Mouse (Mus musculus) ZHBTc4 (cell line): Measurements from ENCODE around the gene Tmem178.

Experiments used
- DNase-seq: peaks from one replicate; pipeline ENCODE4 v3.0.0-alpha.2; 2011; ENCODE audit warnings: low read depth, low spot score

The Tmem178 gene

DNA sequence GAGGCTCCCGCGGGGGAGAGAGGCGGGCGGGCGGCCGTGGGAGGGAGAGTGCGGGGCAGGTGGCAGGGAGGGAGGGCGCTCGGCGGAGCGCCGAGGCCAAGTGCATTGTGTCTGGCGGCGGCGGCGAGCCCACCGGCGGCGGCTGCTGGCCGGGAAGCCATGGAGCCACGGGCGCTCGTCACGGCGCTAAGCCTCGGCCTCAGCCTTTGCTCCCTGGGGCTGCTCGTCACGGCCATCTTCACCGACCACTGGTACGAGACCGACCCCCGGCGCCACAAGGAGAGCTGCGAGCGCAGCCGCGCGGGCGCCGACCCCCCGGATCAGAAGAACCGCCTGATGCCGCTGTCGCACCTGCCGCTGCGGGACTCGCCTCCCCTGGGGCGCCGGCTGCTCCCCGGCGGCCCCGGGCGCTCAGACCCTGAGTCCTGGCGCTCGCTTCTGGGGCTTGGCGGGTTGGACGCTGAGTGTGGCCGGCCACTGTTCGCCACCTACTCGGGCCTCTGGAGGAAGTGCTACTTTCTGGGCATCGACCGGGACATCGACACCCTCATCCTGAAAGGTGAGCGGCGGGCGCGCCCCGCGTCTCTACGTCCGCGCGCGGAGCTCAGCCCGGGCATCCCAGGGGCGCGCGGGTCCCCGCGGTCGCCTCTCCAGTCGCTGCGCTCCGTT, at the start of gene Tmem178:
Tmem178 (plus strand) TSS at position 103 of the 669 bp plus-strand sequence.
- peak; percentile 51 for DNase-seq

DNA sequence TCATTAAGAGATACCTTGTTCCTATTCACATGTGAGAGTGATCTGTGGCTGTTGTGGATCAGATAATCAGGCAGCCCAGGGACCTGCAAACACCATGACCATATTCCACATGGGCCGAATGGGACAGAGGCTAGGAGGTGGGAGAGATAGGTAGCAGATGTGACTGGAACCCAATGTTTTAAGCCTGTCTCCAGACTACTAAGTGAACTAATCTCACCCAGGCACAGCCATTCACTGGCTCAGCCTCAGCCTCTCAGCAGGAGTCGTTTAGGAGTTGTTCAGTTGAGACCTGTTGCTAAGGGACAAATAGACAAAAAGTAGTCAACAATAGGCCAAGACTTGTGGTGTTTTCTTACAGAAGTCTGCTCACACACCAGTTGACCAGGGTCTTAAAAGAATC, 48.0 kb upstream of the Tmem178 start:
- no peak for DNase-seq

DNA sequence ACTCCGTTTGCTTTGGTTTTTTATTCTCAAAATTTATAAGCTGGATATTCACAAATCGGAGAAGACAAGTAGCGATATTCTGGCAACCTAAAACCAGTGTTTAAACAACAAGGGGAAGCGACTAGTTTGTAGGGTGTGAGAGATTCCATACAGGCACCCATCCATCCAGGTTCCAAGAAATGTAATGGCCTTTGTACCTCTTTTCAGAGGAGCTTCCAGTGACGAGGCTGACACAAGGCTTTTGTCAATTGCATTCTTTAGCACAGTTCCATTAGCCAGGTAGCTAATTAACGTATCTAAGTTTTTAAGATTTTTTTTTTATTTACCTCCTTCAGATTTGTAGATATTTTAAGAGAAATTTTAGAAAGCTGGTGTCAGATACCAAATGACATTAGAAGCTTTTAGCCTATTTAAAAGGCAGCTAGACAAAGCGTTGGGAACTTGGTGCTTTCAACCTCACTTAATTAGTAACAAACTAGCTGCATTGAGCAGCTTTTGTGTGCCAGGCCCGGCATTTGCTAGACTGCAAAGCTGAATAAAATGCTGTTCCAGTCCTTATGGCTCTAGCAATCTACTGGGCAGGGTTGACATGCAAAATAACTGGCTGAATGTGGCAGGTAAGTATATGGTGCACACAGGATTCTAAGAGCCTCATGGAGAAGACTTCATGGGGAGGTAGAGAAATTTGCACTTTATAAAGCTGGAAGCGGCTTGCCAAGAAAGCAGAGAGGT, 46.6 kb upstream of the Tmem178 start:
- DNase-seq: no peak

DNA sequence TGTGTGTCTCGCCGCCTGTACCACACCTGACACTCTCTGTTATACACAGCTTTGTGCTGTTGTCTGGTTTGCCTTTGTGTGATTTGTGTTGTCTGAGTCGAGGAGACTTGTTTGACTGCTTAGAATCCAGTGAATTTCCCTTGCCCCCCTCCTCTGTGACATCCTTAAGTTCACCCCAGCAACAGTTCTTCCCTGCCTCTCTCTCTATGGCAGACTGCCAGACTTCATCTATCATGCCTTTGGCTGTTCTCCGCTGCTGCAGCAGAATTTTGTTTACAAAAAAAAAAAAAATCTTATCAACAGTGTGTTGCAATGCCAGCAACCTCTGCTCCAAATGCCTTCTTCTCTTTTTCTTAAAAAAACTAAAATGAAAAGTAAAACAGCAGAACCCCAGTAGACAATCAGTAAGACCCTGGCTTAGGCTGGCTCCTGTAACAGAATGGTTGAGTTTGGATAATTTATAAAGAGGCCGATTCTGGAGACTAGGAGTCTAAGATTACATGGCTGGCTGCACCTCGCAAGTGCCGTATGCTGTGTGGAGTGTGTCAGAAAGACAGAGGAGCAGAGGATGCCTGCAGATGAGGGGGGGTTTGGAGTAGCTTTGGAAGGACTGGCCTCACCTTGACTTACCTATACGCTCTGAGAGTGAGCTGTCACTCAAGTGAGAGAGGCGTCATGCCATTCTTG, 44.8 kb upstream of the Tmem178 start:
- DNase-seq: no peak

DNA sequence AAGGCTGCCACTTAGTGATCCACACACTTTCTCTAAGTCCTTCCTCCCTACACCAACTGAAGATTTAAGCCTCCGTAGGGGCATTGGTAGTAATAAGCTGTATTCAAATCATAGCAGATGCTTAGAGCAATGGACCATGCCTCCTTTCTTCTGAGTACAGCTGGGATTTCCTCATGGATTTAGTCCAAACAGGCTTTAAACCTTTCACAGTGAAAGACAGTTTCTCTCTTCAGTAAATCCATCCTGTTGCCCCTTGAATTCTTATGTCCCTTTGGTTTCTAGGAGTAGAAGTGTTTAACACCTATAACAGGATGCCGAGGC, 44.3 kb upstream of the Tmem178 start:
- no peak for DNase-seq

DNA sequence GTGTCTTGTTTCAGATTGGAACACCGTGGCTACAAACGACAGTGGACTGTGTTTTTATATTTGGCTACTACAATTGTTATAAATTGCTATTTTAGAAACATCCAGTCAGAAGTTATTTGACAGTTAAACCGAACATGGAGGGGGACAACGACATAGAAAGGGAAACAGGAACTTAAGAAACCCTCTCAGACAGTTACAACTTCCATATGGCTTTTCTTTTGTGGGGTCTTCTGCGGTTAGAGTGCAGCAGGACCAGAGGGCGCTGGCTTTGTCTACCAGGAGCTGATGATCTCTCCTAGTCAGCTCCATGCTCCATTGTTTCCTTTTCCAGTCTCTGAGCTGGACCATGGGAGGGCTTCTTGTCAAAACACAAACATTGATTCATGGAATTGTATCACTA, 42.5 kb upstream of the Tmem178 start:
- no peak for DNase-seq

DNA sequence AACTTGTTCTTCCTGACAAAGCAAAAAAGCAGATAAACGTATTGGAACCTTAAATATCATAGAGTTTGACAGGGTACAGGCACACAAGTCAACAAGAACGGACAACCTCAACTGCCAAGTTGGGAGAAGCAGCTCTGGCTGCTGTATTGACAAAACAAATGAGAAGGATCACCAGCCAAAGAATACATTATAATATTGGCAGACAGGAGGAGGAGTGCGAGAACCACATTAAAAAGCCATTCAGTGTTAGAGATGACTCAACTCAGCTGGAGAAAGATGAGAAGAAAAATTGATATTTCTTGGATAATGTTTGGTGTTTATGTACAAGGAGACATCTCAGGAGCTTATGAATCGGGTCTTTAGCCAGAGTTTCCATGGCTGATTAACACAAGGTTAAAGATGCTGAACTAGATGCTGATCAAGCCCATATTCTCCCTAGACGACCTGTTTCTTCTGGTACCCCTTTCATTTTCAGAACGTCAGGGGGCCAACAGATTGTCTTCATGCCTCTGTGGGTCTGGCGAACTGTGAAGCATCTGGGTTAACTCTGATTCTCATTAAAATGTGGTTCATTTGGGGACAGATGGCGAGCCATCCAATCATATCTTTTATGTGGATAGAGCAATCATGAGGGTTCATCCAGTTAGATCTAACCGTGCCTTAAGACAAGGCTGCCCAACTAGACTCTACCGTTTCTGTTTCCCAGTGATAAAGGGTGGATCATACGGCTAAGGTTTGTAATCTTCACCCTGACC, 41.1 kb upstream of the Tmem178 start:
- DNase-seq: no peak

DNA sequence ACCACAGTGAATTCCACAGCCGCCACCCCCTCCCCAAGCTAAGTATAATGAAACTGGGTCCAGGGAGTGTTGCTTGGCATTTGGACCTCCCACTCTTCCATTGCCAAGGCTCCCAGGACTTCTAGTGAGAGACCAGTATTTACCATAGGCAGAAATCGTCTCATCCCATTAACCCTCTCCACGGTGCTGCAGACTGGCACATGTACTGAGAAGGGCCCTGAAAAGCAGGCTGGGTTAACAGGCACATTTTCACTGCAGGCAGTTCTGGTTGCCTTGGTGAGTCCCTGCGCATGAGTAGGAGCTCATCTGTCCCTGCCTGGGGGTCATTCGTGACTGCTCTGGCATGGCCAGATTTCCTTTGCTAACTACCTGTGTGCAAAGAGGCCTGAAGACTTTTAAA, 40.4 kb upstream of the Tmem178 start:
- no peak for DNase-seq

DNA sequence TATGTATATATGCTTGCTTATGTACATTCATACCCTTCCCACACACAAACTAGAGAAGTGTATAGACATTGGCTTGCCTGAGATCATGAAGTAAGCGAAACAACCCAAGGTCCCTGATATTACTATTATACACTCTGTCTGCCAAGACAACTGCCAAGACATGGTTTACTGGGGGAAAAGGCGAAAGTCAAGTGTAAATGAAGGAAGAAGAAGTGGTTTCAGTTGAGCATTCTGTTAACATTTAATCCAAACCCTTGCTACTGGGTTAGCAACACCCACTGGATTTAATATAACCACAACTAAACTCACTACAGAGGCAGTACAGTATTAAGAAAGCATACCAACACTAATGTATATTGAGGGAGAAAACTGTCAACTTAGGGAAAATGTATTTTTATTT, 28.8 kb upstream of the Tmem178 start:
- DNase-seq: no peak

DNA sequence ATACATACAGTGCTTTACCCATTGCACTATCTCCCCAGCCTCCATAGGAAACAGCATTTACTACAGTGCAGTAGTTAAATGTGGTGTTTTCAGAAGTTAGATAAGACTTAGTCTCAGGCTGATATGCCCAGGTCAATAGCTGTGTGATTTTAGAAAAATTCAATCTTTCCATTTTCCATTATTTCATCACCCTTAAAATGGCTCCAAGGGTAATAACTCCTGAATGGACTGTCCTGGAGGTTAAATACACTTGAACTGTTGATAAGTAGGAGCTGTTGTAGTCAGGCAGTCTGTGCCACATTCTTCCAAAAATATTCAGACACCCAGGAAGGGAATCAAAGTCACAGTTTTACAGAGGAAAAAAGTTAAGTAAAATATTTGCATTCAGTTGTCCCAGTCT, 25.2 kb upstream of the Tmem178 start:
- no peak for DNase-seq

DNA sequence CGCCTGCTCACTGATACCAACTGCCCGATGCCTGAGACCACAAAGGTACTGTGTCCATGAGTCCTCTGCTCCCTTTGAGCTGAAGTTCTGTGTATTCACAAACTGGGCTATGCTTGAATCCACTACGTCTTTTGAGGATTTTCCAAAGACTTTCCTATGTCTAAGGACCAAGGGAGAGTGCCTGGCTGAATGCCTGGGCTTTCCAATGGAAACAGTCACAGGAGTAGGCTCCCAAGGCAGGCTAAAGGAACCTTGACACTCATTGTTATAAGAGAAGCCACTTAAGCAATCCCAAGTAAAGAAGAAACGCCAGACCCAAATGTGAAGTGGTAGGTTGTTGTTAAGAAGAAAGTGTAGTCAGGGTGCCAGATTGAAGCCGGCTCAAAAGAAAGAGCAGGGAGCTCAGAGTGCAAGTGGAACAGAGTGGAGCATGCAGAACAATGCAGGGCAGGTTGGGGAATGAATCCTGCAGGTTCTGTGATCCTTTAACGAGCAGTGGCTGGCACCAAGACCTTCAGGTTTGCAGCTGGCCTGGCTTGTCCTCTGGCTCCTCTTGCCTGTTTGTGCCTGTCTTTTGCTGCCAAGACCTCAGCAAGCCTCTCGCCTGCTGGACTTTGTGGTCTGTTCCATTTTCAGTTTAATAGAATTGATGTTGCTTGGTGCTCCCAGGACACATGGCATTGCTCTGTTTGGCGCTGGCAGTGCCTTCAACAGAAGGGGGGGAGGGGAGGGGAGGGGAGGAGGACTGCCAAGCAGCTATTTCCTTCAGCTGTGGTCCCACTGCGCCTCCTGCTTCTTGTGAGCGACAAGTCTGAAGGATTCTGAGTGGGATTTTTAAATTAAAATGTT, 22.9 kb upstream of the Tmem178 start:
- no peak for DNase-seq

DNA sequence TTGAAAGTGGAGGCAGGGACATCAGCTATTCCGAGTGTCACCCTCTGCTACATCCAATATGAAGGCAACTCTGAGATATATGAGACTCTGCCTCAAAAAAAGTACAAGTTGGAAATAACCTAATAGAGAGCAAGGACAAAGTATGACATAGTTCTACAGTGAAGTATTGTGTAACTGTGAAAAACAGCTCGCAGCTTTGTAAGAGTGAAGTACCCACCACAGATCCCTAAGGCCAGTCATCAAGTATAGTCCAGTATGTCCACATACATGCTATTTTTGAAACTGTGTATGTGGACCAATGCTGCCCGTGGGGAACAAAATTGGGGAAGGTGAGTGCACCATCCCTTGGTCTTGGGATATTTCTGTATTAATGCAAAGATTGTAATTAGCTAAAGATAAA, 18.9 kb upstream of the Tmem178 start:
- DNase-seq: no peak

DNA sequence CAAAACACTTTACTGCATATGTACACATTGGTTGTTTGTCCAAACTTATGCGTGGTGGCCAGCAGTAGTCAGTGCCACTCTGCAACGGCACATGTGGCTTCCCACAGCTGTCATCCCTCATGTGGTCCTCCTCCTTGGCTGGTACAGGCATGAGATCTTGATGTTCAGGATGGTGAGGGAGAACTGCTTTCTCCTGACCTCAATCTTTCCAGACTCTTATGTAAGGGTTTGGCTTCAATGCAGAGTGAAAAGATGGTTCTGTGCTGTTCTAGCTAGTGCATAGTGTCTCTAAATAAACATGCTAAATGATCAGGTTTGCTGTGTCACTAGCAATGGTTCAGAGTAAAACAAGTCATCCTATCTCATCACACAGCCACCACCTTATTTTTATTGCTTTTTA, 17.3 kb upstream of the Tmem178 start:
- no peak for DNase-seq

DNA sequence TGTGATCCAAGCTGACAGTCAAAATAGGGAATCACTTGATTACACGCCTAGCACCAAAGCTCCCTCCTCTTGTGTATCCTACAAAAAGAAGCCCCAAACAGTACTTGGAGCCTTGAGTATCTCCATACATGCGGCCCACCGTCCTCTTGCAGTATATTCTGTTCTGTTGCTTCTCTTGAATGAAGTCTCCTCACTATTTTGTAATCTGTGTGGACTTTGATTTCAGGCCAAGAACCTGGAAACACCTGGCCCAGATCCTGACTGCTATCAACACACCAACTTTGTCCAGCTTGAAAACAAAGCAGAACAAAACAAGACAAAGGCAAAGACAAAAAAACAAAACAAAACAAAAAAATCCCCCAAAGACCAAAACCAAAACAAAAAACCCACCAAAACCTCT, 11.7 kb upstream of the Tmem178 start:
- no peak for DNase-seq

DNA sequence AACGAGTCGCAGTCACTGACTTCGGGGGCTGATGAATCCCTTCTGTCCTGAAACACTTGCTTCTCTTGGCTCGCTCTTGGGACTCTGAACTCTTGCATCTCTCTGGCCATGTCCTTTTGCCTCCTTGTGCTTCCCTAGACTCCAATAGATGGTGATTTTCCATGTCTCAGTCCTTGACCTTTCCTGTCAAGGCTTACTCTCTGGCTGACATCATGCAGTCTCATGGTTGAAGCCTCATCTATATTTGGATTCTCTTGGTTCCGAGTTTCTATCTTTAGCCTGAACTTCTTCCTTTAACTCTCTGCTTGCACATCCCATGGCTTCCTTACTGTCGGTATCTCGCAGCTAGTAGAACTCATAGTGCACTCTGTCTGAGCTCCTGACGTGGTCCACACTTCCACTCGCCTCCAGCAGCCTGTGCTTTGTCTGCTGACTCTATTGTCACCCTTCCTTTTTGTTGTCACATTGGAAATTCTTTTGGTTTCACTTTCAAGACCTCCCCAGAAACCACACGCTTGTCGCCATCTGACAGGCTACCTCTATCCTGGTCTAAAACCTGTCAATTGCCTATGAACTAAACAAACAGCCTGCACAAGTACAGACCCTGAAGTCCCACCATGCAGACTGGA, 10.9 kb upstream of the Tmem178 start:
- DNase-seq: no peak

DNA sequence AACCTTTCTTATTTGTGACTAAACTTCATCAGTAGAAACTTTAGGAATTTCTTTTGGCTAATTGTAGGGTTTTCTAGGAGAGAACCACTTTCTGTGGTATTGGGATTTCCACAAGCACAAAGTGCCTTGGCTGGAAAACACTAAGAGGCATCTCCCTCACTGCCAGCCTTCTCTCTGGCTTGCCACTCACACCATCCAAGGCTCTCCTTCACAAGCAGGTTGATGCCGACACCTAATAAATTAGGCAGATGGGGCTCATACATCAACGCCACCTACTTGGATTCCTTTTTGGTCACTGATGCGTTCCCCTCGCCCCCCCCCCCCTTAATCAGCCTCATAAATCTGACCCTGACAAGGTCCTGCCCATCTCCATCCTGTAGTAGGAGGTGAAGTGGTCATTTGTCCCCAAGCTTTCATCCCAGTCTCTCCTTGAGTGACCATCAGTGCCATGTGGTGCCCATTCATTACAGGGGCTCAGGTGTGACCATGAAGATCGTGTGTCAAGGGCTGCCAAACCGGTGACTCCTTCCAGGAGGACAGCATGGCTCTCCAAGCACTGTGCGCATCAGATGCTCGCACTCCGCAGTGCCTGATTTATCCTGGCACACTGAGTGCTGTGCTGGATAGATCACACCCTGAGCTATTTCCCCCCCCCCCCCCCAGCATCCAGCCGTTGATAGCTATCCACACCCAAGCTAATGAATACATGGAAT, 8.5 kb upstream of the Tmem178 start:
- DNase-seq: no peak

DNA sequence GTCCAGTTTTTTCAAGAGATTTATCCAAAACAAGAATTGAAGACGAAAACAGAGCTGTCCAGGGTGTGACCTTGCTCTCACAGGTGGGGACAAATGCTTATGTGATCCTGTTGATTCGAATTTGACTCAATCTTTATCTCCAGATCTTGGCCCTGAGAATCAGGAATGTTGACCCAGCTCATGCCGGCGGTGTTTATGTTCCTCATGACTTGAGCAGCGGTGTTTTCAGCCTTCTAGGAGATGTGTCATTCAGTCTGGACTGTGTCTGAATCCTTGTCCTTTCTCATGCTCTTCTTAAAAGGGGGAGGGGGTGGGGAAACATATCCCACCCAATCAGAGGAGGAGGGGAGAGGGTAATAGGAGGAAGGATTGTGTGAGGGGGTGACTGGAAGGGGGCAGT, 7.9 kb upstream of the Tmem178 start:
- no peak for DNase-seq

DNA sequence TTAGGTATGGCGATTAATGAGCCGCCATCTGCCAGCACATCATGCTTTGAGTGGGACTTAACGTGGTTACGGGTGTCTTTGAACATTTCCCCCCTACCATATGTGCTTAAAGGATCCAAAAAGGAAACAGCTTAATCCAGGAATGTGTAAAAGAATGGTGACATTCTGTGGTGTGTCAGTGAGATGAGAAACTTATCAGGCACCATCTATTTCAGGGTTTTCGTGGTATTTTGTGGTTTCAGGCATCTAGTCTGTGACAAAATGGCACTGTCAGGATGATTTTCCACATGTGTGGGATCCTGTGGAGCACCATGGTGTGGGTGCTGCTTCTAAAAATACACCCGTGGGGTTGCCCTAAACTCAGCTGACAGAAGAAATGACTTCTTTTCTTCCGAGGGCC, 4.6 kb upstream of the Tmem178 start:
- DNase-seq: no peak

DNA sequence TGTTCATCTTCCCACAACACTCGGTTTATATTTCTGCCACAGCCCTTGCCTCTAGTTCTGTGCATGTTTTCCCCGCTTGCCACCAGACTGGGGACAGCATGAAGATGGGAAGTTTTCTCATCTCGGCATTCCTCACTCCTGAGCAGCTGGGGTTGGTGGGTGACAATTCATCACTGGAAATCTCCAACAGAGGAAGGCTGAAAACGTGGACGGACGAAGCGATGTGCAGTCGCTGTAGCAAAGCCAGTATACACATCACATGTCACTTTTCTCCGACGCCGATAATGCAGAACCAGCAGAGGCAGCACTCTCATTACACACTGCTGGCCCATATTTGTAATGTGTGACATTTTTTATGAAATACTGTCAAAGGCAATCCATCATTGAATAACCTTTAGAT, 2.6 kb upstream of the Tmem178 start:
- no peak for DNase-seq

DNA sequence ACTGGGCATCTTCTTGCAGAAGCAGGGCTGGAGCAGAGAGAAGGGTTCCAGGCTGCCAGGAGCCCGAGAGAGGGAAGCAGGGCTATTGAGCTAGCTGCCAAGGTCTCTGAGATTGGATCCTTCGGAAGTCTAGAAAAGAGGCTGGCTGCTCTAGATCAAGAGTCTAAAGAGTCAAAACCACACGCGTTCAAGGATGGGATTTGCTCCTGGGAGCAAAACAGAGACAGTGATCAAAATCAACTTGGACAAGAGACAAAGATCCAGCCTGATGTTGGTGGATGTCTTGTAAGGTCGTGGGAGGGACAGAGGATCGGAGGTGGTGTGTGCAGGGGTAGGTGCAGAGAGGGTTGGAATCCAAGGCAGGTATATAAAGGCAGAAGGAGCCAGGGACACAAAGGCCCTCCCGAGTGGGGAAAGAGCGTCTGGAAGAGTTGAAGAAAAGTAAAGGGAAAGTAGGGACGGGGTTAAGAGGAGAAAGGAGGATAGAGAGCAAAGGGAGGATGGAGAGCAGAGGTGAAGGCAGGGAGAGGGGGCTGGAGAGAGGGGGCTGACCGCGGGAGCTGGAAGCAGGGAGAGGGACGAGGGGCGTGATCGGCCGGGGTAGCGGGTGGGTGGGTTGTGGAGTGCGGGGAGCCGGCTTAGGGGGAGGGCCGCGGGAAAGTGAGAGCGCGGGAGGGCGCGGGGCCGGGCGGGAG, 450 bp upstream of the Tmem178 start:
- peak; percentile 17 for DNase-seq
